Mouse (Mus musculus) adrenal gland, adult 10 weeks (tissue): ENCODE data around the gene Dclre1b. TPM values are rescaled to one million over a fixed set of nuclear protein-coding genes. Genes with fewer than 3 reads are reported as not detected.

Source experiments
- polyA plus RNA-seq: library from polyadenylated mRNA; stranded (reverse); fragments of 350-450 nt; fragmentation: Illumina TruSeq; extraction: RNeasy Lipid Tissue Mini Kit (QIAGEN cat#74804); gene quantifications from one replicate; pipeline ENCODE4 v1.2.3, GENCODE M21; 2014; ENCODE audit warnings: low read depth, low replicate concordance

Gene Dclre1b
- 10.9 TPM for polyA plus RNA-seq

DNA sequence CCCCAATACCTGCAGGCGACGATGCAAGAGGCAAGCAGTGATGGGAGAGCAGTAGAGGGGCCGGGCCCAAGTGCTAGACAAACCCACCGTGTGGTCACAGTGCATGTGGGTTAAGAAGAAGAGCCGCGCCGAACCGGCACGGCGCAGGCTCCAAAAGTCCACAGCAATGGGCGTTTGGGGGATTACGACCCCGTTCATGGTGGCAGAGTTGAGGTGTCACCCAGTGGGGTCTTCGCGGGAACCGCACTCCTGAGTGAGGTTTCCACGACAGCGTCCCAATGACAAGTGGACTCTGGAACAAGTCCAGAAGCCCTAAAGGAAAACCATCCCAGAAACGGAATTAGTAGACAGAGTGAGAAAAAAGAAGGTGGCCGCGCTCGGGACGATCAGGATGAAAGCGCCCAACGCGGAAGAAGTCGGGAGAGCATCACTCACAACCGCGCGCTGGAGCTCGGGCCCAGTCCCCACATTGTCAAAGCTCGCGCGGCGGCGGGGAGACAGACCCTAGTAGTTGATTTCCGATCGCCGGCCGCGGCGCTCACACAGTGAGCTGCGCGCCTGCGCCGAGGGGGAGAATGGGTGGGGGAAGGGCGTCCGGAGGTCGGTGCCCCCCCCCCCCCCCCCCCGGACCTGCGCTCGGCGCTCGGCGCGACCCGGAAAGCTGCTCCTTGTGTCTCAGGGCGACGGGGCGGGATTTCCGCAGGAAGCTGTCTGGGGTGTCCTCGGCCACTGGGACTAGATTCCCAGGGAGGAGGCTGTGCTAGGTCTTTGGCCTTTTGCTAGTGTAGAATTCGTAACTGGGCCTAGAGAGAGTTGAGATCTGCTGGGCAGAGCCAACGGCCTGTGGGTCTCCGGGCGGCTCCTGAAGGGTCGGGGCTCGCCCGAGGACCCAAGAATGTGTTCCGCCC is at the start of gene Dclre1b, which contains the start of the genes Ap4b1 and Gm43064:
Gene Dclre1b (minus strand): TSS at position 554 of the 908 bp plus-strand sequence.
Gene Ap4b1 (plus strand): TSS at position 630 of the 908 bp plus-strand sequence.
Gene Gm43064 (plus strand): TSS at position 683 of the 908 bp plus-strand sequence.

DNA sequence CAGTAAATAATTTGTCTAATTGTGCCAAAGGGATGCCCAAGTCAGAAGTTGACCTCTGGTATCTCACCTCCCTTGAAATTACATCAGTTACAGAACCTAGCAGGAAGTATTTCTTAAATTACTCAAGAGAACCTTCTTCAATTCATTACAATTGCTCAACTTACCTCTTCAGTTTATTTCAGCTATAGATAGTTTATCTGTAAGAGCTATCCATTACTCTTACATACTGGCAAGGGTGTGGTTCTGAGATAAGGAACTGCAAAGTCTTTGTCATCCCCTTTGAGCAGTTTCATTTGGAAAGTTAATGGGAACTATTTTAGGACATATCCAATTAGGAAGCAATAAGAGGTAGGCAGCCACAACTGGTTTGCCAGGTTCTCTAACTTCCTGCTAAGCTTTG is 23.2 kb upstream of the Dclre1b start, which contains the start of gene Bcl2l15:
Gene Bcl2l15 (plus strand): TSS at position 176 of the 400 bp plus-strand sequence.

DNA sequence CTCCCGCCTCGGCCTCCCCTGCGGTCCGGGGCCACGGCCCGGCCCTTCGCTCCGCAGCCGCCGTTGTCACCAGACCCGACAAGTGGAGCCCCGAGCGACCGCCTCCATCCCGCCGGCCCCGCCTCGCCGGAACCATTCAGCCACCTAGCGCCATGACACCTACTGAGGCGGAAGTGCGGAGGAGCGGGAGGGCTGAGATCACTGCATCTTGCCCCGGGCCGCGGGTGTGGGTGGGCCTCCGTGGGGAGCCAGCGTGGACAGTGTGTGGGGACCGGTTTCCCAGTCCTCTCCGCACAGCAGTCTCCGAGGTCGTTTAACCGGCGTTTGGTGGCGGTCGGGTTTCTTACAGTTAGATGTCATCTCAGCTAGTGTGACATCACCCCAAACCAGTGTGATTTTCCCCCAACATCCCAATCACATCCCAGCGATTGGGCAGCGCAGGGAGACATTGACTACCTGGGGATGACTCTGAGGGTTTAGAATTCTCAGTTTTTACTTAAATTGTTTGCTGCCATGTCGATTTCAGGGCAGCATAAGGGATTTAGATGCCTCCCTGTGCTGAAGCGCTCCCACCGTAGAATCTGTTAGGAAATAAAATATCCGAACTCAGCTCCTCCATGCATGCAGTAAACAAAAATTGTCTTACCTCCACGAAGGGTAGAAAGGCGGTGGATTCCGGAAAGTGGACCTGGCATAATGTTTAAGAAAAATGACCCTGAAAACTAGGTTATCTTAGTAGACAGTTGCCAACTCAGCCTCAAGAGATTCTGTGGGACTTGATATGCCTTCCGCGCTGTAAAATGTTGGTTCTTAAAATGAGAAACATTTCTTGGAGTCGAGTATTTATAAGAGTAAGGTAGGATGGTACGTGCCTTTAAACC is 17.8 kb downstream of the Dclre1b start, which contains the start of gene Hipk1:
Gene Hipk1 (minus strand): TSS at position 334 of the 881 bp plus-strand sequence.

Other genes starting within 250 kb of the Dclre1b start
- not detected for gene Syt6, start 234.2 kb downstream of the Dclre1b start, polyA plus RNA-seq
- 0.29 TPM for gene Atg4a-ps, start 163.4 kb downstream of the Dclre1b start, polyA plus RNA-seq
- gene Olfml3, start 71.4 kb downstream of the Dclre1b start, polyA plus RNA-seq, result 19.1 TPM
- not detected for gene Gm10964, start 70.1 kb downstream of the Dclre1b start, polyA plus RNA-seq
- 104 TPM for gene Hipk1, start 17.9 kb downstream of the Dclre1b start, polyA plus RNA-seq
- gene Ap4b1, start 76 bp upstream of the Dclre1b start, polyA plus RNA-seq, result 16.2 TPM
- not detected for gene Gm43064, start 129 bp upstream of the Dclre1b start, polyA plus RNA-seq
- gene Bcl2l15, start 23.2 kb upstream of the Dclre1b start, polyA plus RNA-seq, result not detected
- 2.9 TPM for gene Ptpn22, start 50.4 kb upstream of the Dclre1b start, polyA plus RNA-seq
- gene Rsbn1, start 104.7 kb upstream of the Dclre1b start, polyA plus RNA-seq, result 49.7 TPM
- 29.7 TPM for gene Phtf1, start 158.7 kb upstream of the Dclre1b start, polyA plus RNA-seq